8 mouse cellular contexts compared by ENCODE assay signal in the genomic region with DNA sequence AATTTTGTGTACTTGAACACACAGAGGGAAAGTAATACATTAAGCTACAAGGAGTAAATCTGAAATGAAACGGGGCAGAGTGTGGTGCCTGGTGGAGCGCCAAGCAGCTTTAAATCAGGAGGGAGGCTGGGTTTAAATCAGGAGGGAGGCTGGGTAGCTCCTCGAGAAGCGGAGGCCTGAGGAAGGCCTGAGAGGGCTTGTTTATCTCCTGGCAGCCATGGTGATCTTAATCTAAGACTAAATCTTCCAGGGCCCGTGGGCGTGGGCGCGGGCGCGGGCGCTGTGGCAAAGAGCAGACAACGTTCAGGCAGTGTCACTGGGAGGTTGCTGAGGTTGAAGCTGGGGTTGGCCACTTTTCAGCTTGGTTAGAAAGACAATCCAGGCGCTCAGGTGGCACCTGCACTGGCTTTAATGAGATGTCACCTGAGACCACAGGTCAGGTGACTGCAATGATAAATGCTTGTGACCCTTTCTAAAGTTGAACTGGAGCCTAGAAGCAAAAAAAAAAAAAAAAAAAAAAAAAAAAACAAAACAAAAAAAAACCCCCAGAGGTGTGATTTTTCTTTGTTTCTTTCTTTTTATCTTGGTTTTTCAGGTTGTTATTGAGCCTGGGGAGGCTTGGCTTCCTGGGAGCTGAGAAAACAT. TPM values are rescaled to one million over a fixed set of nuclear protein-coding genes. Genes with fewer than 3 reads are reported as not detected.
DNase-seq lines count a peak whose midpoint lies in the region; ATAC-seq and TF ChIP-seq lines count a peak whose summit lies in the region.

No protein-coding gene starts in this region.

- no peak overlapping the region for H3K4me2 ChIP-seq in neural tube, embryonic 11.5 days (ENCODE audit: low read depth)
- H3K4me2 ChIP-seq in liver, postnatal 0 days (ENCODE audit: low read depth, low read length) = no peak overlapping the region

- WGBS in cerebellum, adult 2 months = 50% methylated on average over 13 of the region's 13 CpGs
- 70% methylated on average over 13 of the region's 13 CpGs for WGBS in neural tube, embryonic 11.5 days
- 44% methylated on average over 13 of the region's 13 CpGs for WGBS in liver, postnatal 0 days (ENCODE audit: insufficient replicate concordance)

- DNase-seq in cerebellum, adult 2 months = no peak
- no peak for DNase-seq in cerebellum, adult 18-20 months
- DNase-seq in neural tube, embryonic 11.5 days (ENCODE audit: low spot score) = no peak
- no peak for DNase-seq in neural tube, embryonic 10.5 days (ENCODE audit: extremely low spot score, low spot score)
- peak; percentile 88 for DNase-seq in induced T-regulatory cell, adult 2 months (ENCODE audit: low read depth)
- DNase-seq in thymus, postnatal 0 days (ENCODE audit: low spot score) = peak; percentile 16
- DNase-seq in liver, postnatal 0 days = no peak

- no peaks in the 10 kb centered on the region for H3K9me3 ChIP-seq in neural tube, embryonic 11.5 days (ENCODE audit: control insufficient read depth, low read length)
- no peaks in the 10 kb centered on the region for H3K9me3 ChIP-seq in liver, postnatal 0 days (ENCODE audit: low read length)

- H3K36me3 ChIP-seq in neural tube, embryonic 11.5 days (ENCODE audit: control insufficient read depth, insufficient read depth, low read length) = no peaks in the 10 kb centered on the region
- H3K36me3 ChIP-seq in liver, postnatal 0 days (replicated peaks; ENCODE audit: insufficient read depth, low read length) = no peaks in the 10 kb centered on the region

- 0 out of 2 replicates have a peak, but pooled peaks have one; percentile 24 for ATAC-seq in neural tube, embryonic 11.5 days (ENCODE audit: insufficient read depth, low FRiP score, low TSS enrichment)
- ATAC-seq in liver, postnatal 0 days = no peak
- no peak for ATAC-seq in cerebellum, adult (ENCODE audit: insufficient number of reproducible peaks, low FRiP score, low TSS enrichment)

- H3K4me1 ChIP-seq in cerebellum, adult 2 months (ENCODE audit: control insufficient read depth, insufficient read depth, low read length) = peaks cover 18% of the 10 kb centered on the region
- H3K4me1 ChIP-seq in neural tube, embryonic 11.5 days (ENCODE audit: control insufficient read depth, insufficient read depth, low read length) = no peaks in the 10 kb centered on the region
- no peaks in the 10 kb centered on the region for H3K4me1 ChIP-seq in liver, postnatal 0 days (ENCODE audit: insufficient read depth)

- no peaks in the 10 kb centered on the region for H3K27me3 ChIP-seq in cerebellum, adult 2 months (ENCODE audit: control insufficient read depth, insufficient read depth, low read length)
- H3K27me3 ChIP-seq in neural tube, embryonic 11.5 days (ENCODE audit: control insufficient read depth, insufficient read depth, low read length) = no peaks in the 10 kb centered on the region
- no peaks in the 10 kb centered on the region for H3K27me3 ChIP-seq in liver, postnatal 0 days (ENCODE audit: insufficient read depth, low read length)

- no peak overlapping the region for H3K4me3 ChIP-seq in cerebellum, adult 2 months (replicated peaks; ENCODE audit: insufficient read depth, low read depth, low read length)
- no peak overlapping the region for H3K4me3 ChIP-seq in neural tube, embryonic 11.5 days (ENCODE audit: low read depth, low read length)
- no peak overlapping the region for H3K4me3 ChIP-seq in liver, postnatal 0 days (ENCODE audit: low read depth, low read length)

- peak overlapping the region; percentile 25; the same call in 1 of the 2 replicates for H3K27ac ChIP-seq in cerebellum, adult 2 months (ENCODE audit: insufficient read depth, low read length)
- H3K27ac ChIP-seq in neural tube, embryonic 11.5 days (ENCODE audit: low read depth, low read length) = no peak overlapping the region
- H3K27ac ChIP-seq in liver, postnatal 0 days (ENCODE audit: low read depth) = no peak overlapping the region

- no peak overlapping the region for H3K9ac ChIP-seq in neural tube, embryonic 11.5 days (ENCODE audit: low read length)
- no peak overlapping the region for H3K9ac ChIP-seq in liver, postnatal 0 days (replicated peaks)

- no peak for TF ChIP-seq CTCF in cerebellum, adult 2 months (IDR thresholded peaks at IDR 0.05; ENCODE audit: borderline replicate concordance, insufficient read depth, low read depth, low read length)
- TF ChIP-seq CTCF in liver, postnatal 0 days (IDR thresholded peaks at IDR 0.05; ENCODE audit: low read depth) = no peak

- no peak for TF ChIP-seq EP300 in liver, postnatal 0 days (IDR thresholded peaks at IDR 0.05; ENCODE audit: low read depth)

- TF ChIP-seq POLR2A in cerebellum, adult 2 months (IDR thresholded peaks at IDR 0.05; ENCODE audit: borderline replicate concordance, insufficient read depth, low read length) = no peak

RNA-seq across cellular contexts. Expression of gene Paqr8, which starts 22.2 kb away (rescaled TPM):
- 112 and 134 TPM in 2 replicates for polyA plus RNA-seq in cerebellum, adult 2 months (2012; rRNA removed)
- 8.4 TPM in 2 replicates for polyA plus RNA-seq in neural tube, embryonic 11.5 days (2014; fragmentation: Nextera tagmentation; extraction: Ambion mirVana)
- 0.73 and 0.94 TPM in 2 replicates for polyA plus RNA-seq in thymus, postnatal 0 days (2015; fragmentation: Nextera tagmentation; extraction: Ambion mirVana)
- polyA plus RNA-seq in liver, postnatal 0 days (2015; fragmentation: Nextera tagmentation; extraction: Ambion mirVana) = 0.18 and 0.21 TPM in 2 replicates

RNA-seq across cellular contexts. Expression of gene Efhc1, which starts 38.8 kb away (rescaled TPM):
- polyA plus RNA-seq in cerebellum, adult 2 months (2012; rRNA removed) = 2.1 and 3.0 TPM in 2 replicates
- polyA plus RNA-seq in neural tube, embryonic 11.5 days (2014; fragmentation: Nextera tagmentation; extraction: Ambion mirVana) = 1.3 and 2.0 TPM in 2 replicates
- polyA plus RNA-seq in thymus, postnatal 0 days (2015; fragmentation: Nextera tagmentation; extraction: Ambion mirVana) = 0.88 and 1.3 TPM in 2 replicates
- polyA plus RNA-seq in liver, postnatal 0 days (2015; fragmentation: Nextera tagmentation; extraction: Ambion mirVana) = 0.34 and 0.39 TPM in 2 replicates

Comparison
In these comparisons a context has a peak if more than half of its experiments do, and no peak if none do; other contexts are left out.
1. DNase-seq: peak in induced T-regulatory cell, adult 2 months (single experiment) and thymus, postnatal 0 days (single experiment); none in cerebellum, adult 2 months (0 of 2), cerebellum, adult 18-20 months (0 of 2), neural tube, embryonic 11.5 days (single experiment), neural tube, embryonic 10.5 days (single experiment) and liver, postnatal 0 days (single experiment).
2. RNA of gene Paqr8, which starts 22.2 kb away (polyA plus RNA-seq): 112 to 134 TPM in cerebellum, adult 2 months; 8.4 TPM in neural tube, embryonic 11.5 days, 0.73 to 0.94 TPM in thymus, postnatal 0 days and 0.18 to 0.21 TPM in liver, postnatal 0 days; every median in the first group is over 10 times any median in the second.